In the genomic region with DNA sequence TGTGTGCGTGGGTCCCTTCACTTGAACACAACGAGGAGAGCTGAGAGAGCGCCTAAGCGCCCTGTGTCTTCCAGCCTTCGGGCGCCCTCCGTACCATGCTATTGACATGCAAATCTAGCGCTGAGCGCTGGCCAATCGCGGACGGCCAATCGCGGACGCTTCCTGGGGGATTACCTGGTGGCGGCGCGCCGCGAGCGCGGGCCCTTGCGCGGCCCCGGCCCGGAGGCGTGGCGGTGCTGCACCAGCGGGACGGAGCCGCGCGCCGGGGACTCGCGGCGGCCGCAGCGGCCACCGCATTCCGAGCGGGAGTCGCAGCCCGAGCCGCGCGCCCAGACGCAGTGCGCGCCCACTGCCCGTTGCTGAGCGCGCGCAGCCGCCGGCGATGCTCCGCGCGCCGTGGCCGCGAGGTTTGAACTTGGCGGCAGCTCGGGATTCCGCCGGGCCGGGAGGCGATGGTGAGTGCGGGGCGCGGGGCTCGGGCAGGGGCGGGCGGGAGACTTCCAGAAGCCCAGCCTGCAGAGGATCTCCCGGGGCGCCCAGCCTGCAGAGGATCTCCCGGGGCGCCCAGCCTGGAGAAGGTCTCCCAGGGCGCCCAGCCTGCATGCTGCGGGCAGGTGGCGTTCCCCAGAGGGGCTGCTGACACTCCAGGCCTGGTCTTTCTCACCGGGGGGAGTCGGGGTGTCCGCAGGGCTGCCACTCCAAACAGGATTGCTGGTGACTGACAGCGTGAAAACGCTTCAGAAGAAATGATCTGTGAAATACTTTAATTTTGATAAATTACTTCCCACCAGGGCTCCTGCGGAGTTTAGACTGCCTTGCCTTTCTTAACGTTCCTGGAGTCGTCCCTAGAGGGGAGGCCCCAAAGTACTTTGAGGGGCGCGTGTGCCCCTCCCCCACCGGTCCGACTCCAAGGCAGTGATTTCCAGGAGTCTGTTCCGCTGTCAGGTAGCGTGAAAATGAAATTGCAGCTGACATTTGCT, we compare ENCODE assay signal across 8 mouse cellular contexts.
DNase-seq lines count a peak whose midpoint lies in the region; ATAC-seq and TF ChIP-seq lines count a peak whose summit lies in the region.

No protein-coding gene starts in this region.

- no peaks in the 10 kb centered on the region for H3K9me3 ChIP-seq in limb, embryonic 11.5 days (ENCODE audit: control insufficient read depth, low read length)
- H3K9me3 ChIP-seq in midbrain, embryonic 11.5 days (ENCODE audit: control insufficient read depth, low read length): no peaks in the 10 kb centered on the region

- H3K4me1 ChIP-seq in heart, adult 2 months (ENCODE audit: control insufficient read depth, insufficient read depth, low read length): peaks cover 4% of the 10 kb centered on the region; the same call in 1 of the 2 replicates
- H3K4me1 ChIP-seq in limb, embryonic 11.5 days (ENCODE audit: control insufficient read depth, insufficient read depth, low read length): peaks cover 12% of the 10 kb centered on the region; the same call in 1 of the 2 replicates
- peaks cover 26% of the 10 kb centered on the region for H3K4me1 ChIP-seq in midbrain, embryonic 11.5 days (ENCODE audit: control insufficient read depth, insufficient read depth, low read length)
- no peaks in the 10 kb centered on the region; the same call in 1 of the 2 replicates for H3K4me1 ChIP-seq in spleen, adult 2 months (ENCODE audit: control insufficient read depth, insufficient read depth, insufficient read length)

- peak overlapping the region; percentile 54 for H3K27ac ChIP-seq in heart, adult 2 months
- H3K27ac ChIP-seq in limb, embryonic 11.5 days (replicated peaks; ENCODE audit: low read depth, low read length): peak overlapping the region; percentile 55; the same call in 1 of the 2 replicates
- H3K27ac ChIP-seq in midbrain, embryonic 11.5 days (ENCODE audit: low read depth, low read length): peak overlapping the region; percentile 87
- H3K27ac ChIP-seq in spleen, adult 2 months (ENCODE audit: insufficient read depth, low read length): peak overlapping the region; percentile 20; the same call in 1 of the 2 replicates

- no peak for TF ChIP-seq EP300 in heart, adult 2 months (IDR thresholded peaks at IDR 0.05; ENCODE audit: insufficient read depth, low read depth, low read length)

- no peaks in the 10 kb centered on the region for H3K79me2 ChIP-seq in heart, adult 2 months (replicated peaks; ENCODE audit: control insufficient read depth, insufficient read depth, low read length)

- H3K9ac ChIP-seq in heart, adult 2 months (ENCODE audit: low read depth, low read length): peak overlapping the region; percentile 77
- peak overlapping the region; percentile 84 for H3K9ac ChIP-seq in limb, embryonic 11.5 days (ENCODE audit: low read length)
- H3K9ac ChIP-seq in midbrain, embryonic 11.5 days (ENCODE audit: low read length): peak overlapping the region; percentile 89

- TF ChIP-seq CTCF in heart, adult 2 months (IDR thresholded peaks at IDR 0.05): no peak; the same call in 1 of the 2 replicates
- TF ChIP-seq CTCF in spleen, adult 2 months (IDR thresholded peaks at IDR 0.05; ENCODE audit: extremely low read depth, insufficient read depth, insufficient read length, insufficient replicate concordance): no peak

- intact Hi-C loops in heart, adult 2 months (cut with DNase I): loop anchor here (2.0 to 5.0 kb wide), 2 partner anchors 41 to 57 kb away; no protein-coding TSS in a partner anchor

- peak; percentile 90 for ATAC-seq in limb, embryonic 11.5 days (ENCODE audit: insufficient number of reproducible peaks, low FRiP score, low TSS enrichment, low read depth)
- peak; percentile 95 for ATAC-seq in midbrain, embryonic 11.5 days (ENCODE audit: low FRiP score)

- no peaks in the 10 kb centered on the region for H3K36me3 ChIP-seq in heart, adult 2 months (ENCODE audit: control insufficient read depth, insufficient read depth, low read length)
- no peaks in the 10 kb centered on the region for H3K36me3 ChIP-seq in limb, embryonic 11.5 days (ENCODE audit: control insufficient read depth, insufficient read depth, low read length)
- H3K36me3 ChIP-seq in midbrain, embryonic 11.5 days (ENCODE audit: control insufficient read depth, insufficient read depth, low read length): no peaks in the 10 kb centered on the region
- no peaks in the 10 kb centered on the region for H3K36me3 ChIP-seq in spleen, adult 2 months (ENCODE audit: control insufficient read depth, insufficient read depth, low read length)

- no peaks in the 10 kb centered on the region for H3K27me3 ChIP-seq in heart, adult 2 months (ENCODE audit: control insufficient read depth, insufficient read depth, low read length)
- no peaks in the 10 kb centered on the region for H3K27me3 ChIP-seq in limb, embryonic 11.5 days (ENCODE audit: control insufficient read depth, insufficient read depth, low read length)
- no peaks in the 10 kb centered on the region for H3K27me3 ChIP-seq in midbrain, embryonic 11.5 days (ENCODE audit: control insufficient read depth, insufficient read depth, low read length)
- peaks cover 4% of the 10 kb centered on the region; the same call in 1 of the 2 replicates for H3K27me3 ChIP-seq in spleen, adult 2 months (ENCODE audit: control insufficient read depth, insufficient read depth, low read length)

- H3K4me3 ChIP-seq in heart, adult 2 months: peak overlapping the region; percentile 68
- H3K4me3 ChIP-seq in limb, embryonic 11.5 days (ENCODE audit: low read depth, low read length): peak overlapping the region; percentile 82
- peak overlapping the region; percentile 77 for H3K4me3 ChIP-seq in midbrain, embryonic 11.5 days (ENCODE audit: low read depth, low read length)
- H3K4me3 ChIP-seq in spleen, adult 2 months (ENCODE audit: extremely low read depth, insufficient read depth, insufficient read length): peak overlapping the region; percentile 40; the same call in 1 of the 2 replicates

- DNase-seq in adrenal gland, postnatal 4 days (ENCODE audit: low spot score in 2 of 2): peak; percentile 54 to 66
- DNase-seq in embryo, embryonic 9.5 days (ENCODE audit: extremely low spot score): peak; percentile 89
- peak; percentile 83 to 86 for DNase-seq in heart, adult 2 months
- peak; percentile 80 for DNase-seq in kidney, adult 18-20 months
- peak; percentile 91 for DNase-seq in limb, embryonic 11.5 days (ENCODE audit: low spot score)
- peak; percentile 98 for DNase-seq in midbrain, embryonic 11.5 days (ENCODE audit: low spot score, missing footprints)
- DNase-seq in spleen, adult 2 months (ENCODE audit: low read depth in 1 of 2, low spot score in 2 of 2): peak in 1 of 2 experiments; percentile 14
- no peak for DNase-seq in T-cell, adult 2 months (ENCODE audit: low spot score)

- H3K4me2 ChIP-seq in limb, embryonic 11.5 days (ENCODE audit: low read depth, severe bottlenecking): peak overlapping the region; percentile 90
- peak overlapping the region; percentile 87 for H3K4me2 ChIP-seq in midbrain, embryonic 11.5 days

- TF ChIP-seq POLR2A in heart, adult 2 months (IDR thresholded peaks at IDR 0.05; ENCODE audit: insufficient read depth, low read depth, low read length): peak; percentile 47; the same call in 1 of the 2 replicates
- no peak for TF ChIP-seq POLR2A in spleen, adult 2 months (IDR thresholded peaks at IDR 0.05; ENCODE audit: low read depth, low read length)

- WGBS in heart, adult 2 months: under 1% methylated on average over 91 of the region's 96 CpGs
- WGBS in limb, embryonic 11.5 days: under 1% methylated on average over 77 of the region's 96 CpGs
- under 1% methylated on average over 91 of the region's 96 CpGs for WGBS in midbrain, embryonic 11.5 days
- 2% methylated on average over 82 of the region's 96 CpGs for WGBS in spleen, adult 2 months

Comparison
In these comparisons a context has a peak if more than half of its experiments do, and no peak if none do; other contexts are left out.
1. H3K27ac ChIP-seq: peak in every context shown above with its lines; median percentile 87 in midbrain, embryonic 11.5 days; 55 in limb, embryonic 11.5 days; 54 in heart, adult 2 months; 20 in spleen, adult 2 months.